ENCODE assay signal across 8 mouse cellular contexts in genomic region chr19:38124401-38125218, GRCm38 (mm10). TPM values are rescaled to one million over a fixed set of nuclear protein-coding genes. Genes with fewer than 3 reads are reported as not detected.
DNase-seq lines count a peak whose midpoint lies in the region; ATAC-seq and TF ChIP-seq lines count a peak whose summit lies in the region.

No protein-coding gene starts in this region.

- peak overlapping the region; percentile 76 for H3K4me3 ChIP-seq in E14TG2a.4 (replicated peaks; ENCODE audit: low read length)
- peak overlapping the region; percentile 59 for H3K4me3 ChIP-seq in forebrain, embryonic 16.5 days (replicated peaks; ENCODE audit: low read length)
- peak overlapping the region; percentile 57 for H3K4me3 ChIP-seq in midbrain, postnatal 0 days (ENCODE audit: low read depth, low read length)
- H3K4me3 ChIP-seq in thymus, adult 2 months (ENCODE audit: control insufficient read depth, insufficient read depth, low read length): no peak overlapping the region

- under 1% methylated on average over 55 of the region's 77 CpGs for WGBS in forebrain, embryonic 16.5 days
- 2% methylated on average over 55 of the region's 77 CpGs for WGBS in midbrain, postnatal 0 days
- 3% methylated on average over 67 of the region's 77 CpGs for WGBS in thymus, adult 2 months

- ATAC-seq in forebrain, embryonic 16.5 days: peak; percentile 80
- ATAC-seq in midbrain, postnatal 0 days (ENCODE audit: low FRiP score): peak; percentile 71

- DNase-seq in ZHBTc4 (ENCODE audit: low read depth, low spot score) (peak; percentile 69), liver (peak; percentile 67)
- DNase-seq in heart, postnatal 36 days: peak; percentile 19 to 36
- no peak for DNase-seq in midbrain, postnatal 0 days (ENCODE audit: low spot score)
- DNase-seq in urinary bladder, adult 2 months (ENCODE audit: low spot score): peak; percentile 35
- no peak for DNase-seq in thymus, adult 2 months

- H3K27me3 ChIP-seq in E14TG2a.4 (ENCODE audit: insufficient read depth, low read length): peaks cover 74% of the 10 kb centered on the region
- peaks cover 14% of the 10 kb centered on the region for H3K27me3 ChIP-seq in forebrain, embryonic 16.5 days (replicated peaks; ENCODE audit: control insufficient read depth, insufficient read depth, low read length)
- H3K27me3 ChIP-seq in midbrain, postnatal 0 days (ENCODE audit: insufficient read depth, low read length): peaks cover 12% of the 10 kb centered on the region
- H3K27me3 ChIP-seq in thymus, adult 2 months (ENCODE audit: control insufficient read depth, insufficient read depth, low read length): peaks cover 3% of the 10 kb centered on the region; the same call in 1 of the 2 replicates

- H3K4me1 ChIP-seq in E14TG2a.4 (replicated peaks; ENCODE audit: low read depth, low read length): peaks cover 16% of the 10 kb centered on the region
- peaks cover 10% of the 10 kb centered on the region for H3K4me1 ChIP-seq in forebrain, embryonic 16.5 days (replicated peaks; ENCODE audit: control insufficient read depth, insufficient read depth, low read length)
- no peaks in the 10 kb centered on the region for H3K4me1 ChIP-seq in midbrain, postnatal 0 days (ENCODE audit: insufficient read depth, low read length)
- H3K4me1 ChIP-seq in thymus, adult 2 months (replicated peaks; ENCODE audit: control insufficient read depth, insufficient read depth, low read length): no peaks in the 10 kb centered on the region

- intact Hi-C loops in heart, postnatal 36 days (cut with DNase I): no loop called here

- no peak for TF ChIP-seq CTCF in E14TG2a.4 (conservative IDR thresholded peaks at IDR 0.05; ENCODE audit: low read length)
- no peak for TF ChIP-seq CTCF in midbrain, postnatal 0 days (IDR thresholded peaks at IDR 0.05)
- TF ChIP-seq CTCF in thymus, adult 2 months (IDR thresholded peaks at IDR 0.05; ENCODE audit: borderline replicate concordance, control insufficient read depth, extremely low read depth, insufficient read depth, low read length, poor library complexity): no peak

- peak overlapping the region; percentile 83 for H3K4me2 ChIP-seq in forebrain, embryonic 16.5 days (ENCODE audit: low read length)
- peak overlapping the region; percentile 91 for H3K4me2 ChIP-seq in midbrain, postnatal 0 days (ENCODE audit: low read depth, low read length, poor library complexity, severe bottlenecking)

- H3K36me3 ChIP-seq in E14TG2a.4 (ENCODE audit: insufficient read depth, low read length): no peaks in the 10 kb centered on the region
- H3K36me3 ChIP-seq in forebrain, embryonic 16.5 days (ENCODE audit: control insufficient read depth, insufficient read depth): no peaks in the 10 kb centered on the region
- H3K36me3 ChIP-seq in midbrain, postnatal 0 days (ENCODE audit: insufficient read depth, low read length): no peaks in the 10 kb centered on the region
- no peaks in the 10 kb centered on the region for H3K36me3 ChIP-seq in thymus, adult 2 months (ENCODE audit: control insufficient read depth, insufficient read depth, low read length)

- no peak overlapping the region for H3K27ac ChIP-seq in forebrain, embryonic 16.5 days (ENCODE audit: low read length)
- H3K27ac ChIP-seq in midbrain, postnatal 0 days (ENCODE audit: low read depth, low read length): no peak overlapping the region
- no peak overlapping the region for H3K27ac ChIP-seq in thymus, adult 2 months (ENCODE audit: control insufficient read depth, insufficient read depth, low read length)

- H3K9ac ChIP-seq in forebrain, embryonic 16.5 days (replicated peaks; ENCODE audit: low read depth, low read length): peak overlapping the region; percentile 61
- peak overlapping the region; percentile 55 for H3K9ac ChIP-seq in midbrain, postnatal 0 days (replicated peaks; ENCODE audit: low read length, poor library complexity, severe bottlenecking)

- H3K9me3 ChIP-seq in E14TG2a.4 (ENCODE audit: low read length): no peaks in the 10 kb centered on the region
- H3K9me3 ChIP-seq in forebrain, embryonic 16.5 days (ENCODE audit: control insufficient read depth, low read length): no peaks in the 10 kb centered on the region
- no peaks in the 10 kb centered on the region for H3K9me3 ChIP-seq in midbrain, postnatal 0 days (ENCODE audit: low read length)

- no peak for TF ChIP-seq POLR2A in thymus, adult 2 months (IDR thresholded peaks at IDR 0.05; ENCODE audit: control insufficient read depth, extremely low read depth, insufficient read depth, low read length, poor library complexity)

RNA-seq across cellular contexts. Expression of gene Rbp4, which starts 0.5 kb away (rescaled TPM):
- 1.1 and 1.3 TPM in 2 replicates for polyA plus RNA-seq in forebrain, embryonic 16.5 days (2015; fragmentation: Nextera tagmentation; extraction: Ambion mirVana)
- 1 to 10 TPM; 1.7 to 3.5 TPM for total RNA-seq in heart, postnatal 36 days (2021)
- total RNA-seq in midbrain, postnatal 0 days (2014; rRNA removed): 0.47 and 11.1 TPM in 2 replicates
- 7.8 and 10.1 TPM in 2 replicates for polyA plus RNA-seq in midbrain, postnatal 0 days (2015; fragmentation: Nextera tagmentation; extraction: Ambion mirVana)
- polyA plus RNA-seq in urinary bladder, adult 2 months (2012; rRNA removed): 87.2 and 137 TPM in 2 replicates
- polyA plus RNA-seq in thymus, adult 2 months (2012; rRNA removed): 9.0 and 20.3 TPM in 2 replicates

RNA-seq across cellular contexts. Expression of gene Pde6c, which starts 8.0 kb away (rescaled TPM):
- polyA plus RNA-seq in forebrain, embryonic 16.5 days (2015; fragmentation: Nextera tagmentation; extraction: Ambion mirVana): 0.16 and 0.19 TPM in 2 replicates
- not detected for total RNA-seq in heart, postnatal 36 days (2021)
- total RNA-seq in midbrain, postnatal 0 days (2014; rRNA removed): 0.09 TPM in 1 of 2 replicates, not detected in the other
- polyA plus RNA-seq in midbrain, postnatal 0 days (2015; fragmentation: Nextera tagmentation; extraction: Ambion mirVana): 0.19 TPM in 1 of 2 replicates, not detected in the other
- polyA plus RNA-seq in urinary bladder, adult 2 months (2012; rRNA removed): not detected in 2 replicates
- not detected in 2 replicates for polyA plus RNA-seq in thymus, adult 2 months (2012; rRNA removed)

RNA-seq across cellular contexts. Expression of gene Ffar4, which starts 27.7 kb away (rescaled TPM):
- 0.17 TPM in 1 of 2 replicates, not detected in the other for polyA plus RNA-seq in forebrain, embryonic 16.5 days (2015; fragmentation: Nextera tagmentation; extraction: Ambion mirVana)
- total RNA-seq in heart, postnatal 36 days (2021): under 1 TPM in 1 of 2 experiments, not detected in 1; 0.22 TPM
- 0.16 TPM in 1 of 2 replicates, not detected in the other for total RNA-seq in midbrain, postnatal 0 days (2014; rRNA removed)
- polyA plus RNA-seq in midbrain, postnatal 0 days (2015; fragmentation: Nextera tagmentation; extraction: Ambion mirVana): 0.12 and 0.51 TPM in 2 replicates
- polyA plus RNA-seq in urinary bladder, adult 2 months (2012; rRNA removed): 1.0 and 1.9 TPM in 2 replicates
- polyA plus RNA-seq in thymus, adult 2 months (2012; rRNA removed): 9.0 and 10.7 TPM in 2 replicates

Comparison
In these comparisons a context has a peak if more than half of its experiments do, and no peak if none do; other contexts are left out.
1. DNase-seq: peak in ZHBTc4 (single experiment), heart, postnatal 36 days (2 of 2), liver (single experiment) and urinary bladder, adult 2 months (single experiment); none in midbrain, postnatal 0 days (single experiment) and thymus, adult 2 months (single experiment).